Mouse (Mus musculus): ENCODE results near the gene Sod3.

Gene Sod3

GRCm38 (mm10) chr5:52375847-52376246 is 12.3 kb downstream of the Sod3 start:
- in situ Hi-C loops (cut with MboI, MseI): no loop called here

DNA sequence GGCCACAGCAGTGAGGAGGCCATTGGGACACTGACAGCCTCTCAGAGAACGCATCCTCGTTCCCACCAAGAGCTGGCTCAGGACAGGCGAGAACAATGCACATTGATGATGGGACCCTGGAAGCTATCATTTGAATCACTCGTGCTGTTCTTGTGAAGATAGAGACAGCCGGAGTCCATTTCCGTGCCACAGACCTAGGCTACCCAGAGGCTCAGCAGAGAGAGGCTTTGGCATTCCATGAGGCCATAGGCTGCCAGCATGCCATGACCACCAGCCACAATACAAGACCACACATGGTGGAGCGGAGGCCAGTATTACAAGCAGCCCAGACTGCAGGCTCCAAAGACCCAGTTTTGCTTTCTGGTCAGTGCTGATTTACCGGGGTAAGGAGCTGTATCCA is 19.2 kb downstream of the Sod3 start:
- in situ Hi-C loops (cut with MboI, MseI): no loop called here

- in situ Hi-C loops (cut with MboI, MseI): no loop called here
These were observed 20.2 kb downstream of the Sod3 start for GRCm38 (mm10) chr5:52383748-52384147.

- in situ Hi-C loops (cut with MboI, MseI): no loop called here
These were observed 22.4 kb downstream of the Sod3 start for GRCm38 (mm10) chr5:52386016-52386415.

DNA sequence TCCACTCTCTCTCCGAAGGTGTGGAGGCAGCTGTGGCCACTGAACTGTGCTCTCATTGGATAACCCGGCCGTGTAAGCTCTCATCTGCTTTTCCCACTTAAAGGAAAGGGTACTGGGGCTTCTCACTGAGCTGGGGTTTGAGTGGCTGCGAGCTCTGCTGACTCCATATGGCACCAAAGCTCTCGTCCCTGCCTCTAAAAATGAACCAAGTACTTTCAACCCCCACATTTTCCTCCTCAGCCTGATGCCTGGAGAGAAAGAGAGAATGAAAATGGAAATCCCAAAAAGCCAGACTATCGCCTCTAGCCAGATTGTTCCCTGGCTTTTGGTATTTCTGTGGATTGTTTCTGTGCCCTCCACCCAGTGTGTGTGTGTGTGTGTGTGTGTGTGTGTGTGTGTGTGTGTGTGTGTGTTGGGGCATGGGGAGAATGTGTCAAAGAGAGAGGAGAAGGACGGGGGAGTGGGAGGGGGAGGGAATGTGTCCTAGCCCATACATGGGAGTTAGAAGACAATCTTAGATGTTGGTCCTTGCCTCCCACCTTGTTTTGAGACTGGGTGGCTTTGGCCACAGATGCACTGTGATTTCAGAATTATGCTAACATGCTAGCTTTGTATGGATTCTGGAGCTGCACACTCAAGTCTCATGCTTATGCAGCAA is 24.6 kb downstream of the Sod3 start:
- in situ Hi-C loops (cut with MboI, MseI): no loop called here

- in situ Hi-C loops (cut with MboI, MseI): no loop called here
These were observed 26.8 kb downstream of the Sod3 start for GRCm38 (mm10) chr5:52390381-52390780.

- in situ Hi-C loops (cut with MboI, MseI): no loop called here
These were observed 27.9 kb downstream of the Sod3 start for GRCm38 (mm10) chr5:52391471-52391870.

GRCm38 (mm10) chr5:52393756-52394155 is 30.2 kb downstream of the Sod3 start:
- in situ Hi-C loops (cut with MboI, MseI): no loop called here

DNA sequence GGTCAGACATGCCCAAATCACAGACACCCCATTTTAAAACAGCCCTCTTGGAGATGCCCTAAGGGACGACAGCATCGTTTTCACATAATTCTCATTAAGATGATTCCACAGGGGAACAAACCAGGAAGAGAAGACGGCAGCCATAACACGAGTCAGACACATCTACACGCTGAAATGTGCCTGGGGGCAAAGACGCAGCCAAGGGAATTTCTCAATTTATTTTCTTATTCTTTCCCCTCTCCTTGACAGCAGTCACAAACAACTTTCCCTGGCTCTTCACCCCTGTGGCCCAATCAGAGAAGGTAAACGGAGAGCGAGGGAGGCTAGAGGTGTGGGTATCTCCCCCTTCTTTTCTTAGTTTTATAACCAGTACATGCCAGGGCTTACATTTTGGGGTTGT is 40.8 kb downstream of the Sod3 start:
- in situ Hi-C loops (cut with MboI, MseI): loop anchor here (5.0 kb wide), 1 partner anchor 52 kb away; no protein-coding TSS in a partner anchor

GRCm38 (mm10) chr5:52408668-52409315 is 45.2 kb downstream of the Sod3 start:
- in situ Hi-C loops (cut with MboI, MseI): no loop called here

DNA sequence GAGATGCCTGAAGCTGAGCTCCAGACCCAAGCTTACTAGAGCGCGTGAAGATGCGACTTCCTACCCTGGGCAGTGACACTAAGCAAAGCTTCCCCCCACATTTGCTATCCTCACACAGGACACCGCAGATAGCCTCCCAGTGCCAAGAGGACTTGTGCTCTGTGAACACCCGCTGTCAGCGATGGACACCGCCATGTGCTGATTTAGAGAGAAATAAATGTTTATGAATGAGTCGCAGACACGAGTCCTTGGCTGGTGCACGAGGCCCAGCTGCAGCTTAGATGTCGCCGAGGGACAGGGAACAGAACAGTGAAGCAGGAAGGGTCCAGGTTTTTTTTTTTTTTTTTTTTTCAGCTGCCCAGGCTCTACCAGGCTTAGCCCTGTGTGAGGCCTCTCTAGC is 46.6 kb downstream of the Sod3 start:
- in situ Hi-C loops (cut with MboI, MseI): loop anchor here (10.0 kb wide), 1 partner anchor 605 kb away; no protein-coding TSS in a partner anchor

DNA sequence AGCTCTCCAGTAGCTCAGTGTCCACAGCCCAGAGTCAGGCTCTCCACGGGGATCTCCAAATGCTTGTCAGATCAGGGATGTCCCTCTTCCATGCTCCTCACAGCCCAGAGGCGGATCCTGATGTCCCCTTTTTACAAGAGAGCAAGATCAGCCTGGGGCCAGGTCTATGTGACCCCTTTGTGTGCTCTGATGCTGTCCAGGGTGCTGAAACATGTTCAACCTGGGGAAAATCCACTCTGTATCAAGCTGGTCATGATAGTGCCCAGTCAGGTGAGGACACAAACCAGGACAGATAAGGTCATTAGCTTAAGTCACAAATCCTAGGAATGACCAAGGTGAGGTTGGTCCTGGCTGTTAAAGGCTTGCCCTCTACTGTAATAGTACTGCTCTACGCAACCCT is 48.0 kb downstream of the Sod3 start:
- in situ Hi-C loops (cut with MboI, MseI): loop anchor here (10.0 kb wide), 1 partner anchor 603 kb away; no protein-coding TSS in a partner anchor

- in situ Hi-C loops (cut with MboI, MseI): loop anchor here (10.0 kb wide), 1 partner anchor 600 kb away; no protein-coding TSS in a partner anchor
These were observed 51.6 kb downstream of the Sod3 start for GRCm38 (mm10) chr5:52415193-52415592.

GRCm38 (mm10) chr5:52415917-52416316 is 52.3 kb downstream of the Sod3 start:
- in situ Hi-C loops (cut with MboI, MseI): loop anchor here (10.0 kb wide), 1 partner anchor 599 kb away; no protein-coding TSS in a partner anchor

- in situ Hi-C loops (cut with MboI, MseI): loop anchor here (10.0 kb wide), 1 partner anchor 598 kb away; no protein-coding TSS in a partner anchor
These were observed 52.9 kb downstream of the Sod3 start for GRCm38 (mm10) chr5:52416485-52416884.

All from T-helper 1 cell (primary cell).